Mouse (Mus musculus) liver, adult 2 months (tissue): ENCODE measurements around the gene Armh3.

Source experiments
- CTCF ChIP-seq: fragments of 200-500 bp; IDR thresholded peaks from 2 replicates; pipeline ENCODE4 v1.5.1; 2011; ENCODE audit warnings: low read depth, low read length, control low read depth
- POLR2A ChIP-seq: fragments of 200-500 bp; IDR thresholded peaks from 2 replicates; pipeline ENCODE4 v1.6.1; 2011; ENCODE audit warnings: low read length, control low read depth; ENCODE audit not compliant: insufficient read depth; ENCODE audit errors: extremely low read depth

- TF ChIP-seq POLR2A (no peak), CTCF (no peak)
Observed at GRCm38 (mm10) chr19:45911236-45912025, 86.9 kb downstream of the Armh3 start.
